Mouse (Mus musculus): ENCODE data around the gene Mesp1. TPM values are rescaled to one million over a fixed set of nuclear protein-coding genes. Genes with fewer than 3 reads are reported as not detected.

Mesp1 gene
- polyA plus RNA-seq, 1 experiment, result 0.02 TPM

GRCm38 (mm10) chr7:79742659-79743536 lies 50.7 kb downstream of the Mesp1 start, which contains the start of the genes Pex11a and Wdr93:
Pex11a (minus strand) TSS chr7:79743131.
Wdr93 (plus strand) TSS chr7:79743163.
- peak within 1 kb of the TSS; percentile 45 for H3K4me3 ChIP-seq (ENCODE audit: insufficient read depth, poor library complexity, severe bottlenecking)
- no peaks in the 10 kb centered on the region for H3K27me3 ChIP-seq (ENCODE audit: control insufficient read depth, insufficient read depth, insufficient read length)
- no peaks in the 10 kb centered on the region for H3K79me3 ChIP-seq (ENCODE audit: low read depth)
- TF ChIP-seq MAX (IDR thresholded peaks at IDR 0.05), result no peak
- no peak for TF ChIP-seq FOSL1 (IDR thresholded peaks at IDR 0.05; ENCODE audit: insufficient read depth, low read length, poor library complexity, severe bottlenecking)
- no peak for TF ChIP-seq MYOD1 (IDR thresholded peaks at IDR 0.05; ENCODE audit: control insufficient read depth, insufficient read length, low read depth)
- TF ChIP-seq CEBPB (IDR thresholded peaks at IDR 0.05; ENCODE audit: low read depth), result no peak
- TF ChIP-seq CTCF (IDR thresholded peaks at IDR 0.05; ENCODE audit: control insufficient read depth, insufficient read depth, insufficient read length), result no peak
- TF ChIP-seq USF1 (IDR thresholded peaks at IDR 0.05; ENCODE audit: low read depth), result no peak
- TF ChIP-seq MYOG (IDR thresholded peaks at IDR 0.05; ENCODE audit: control insufficient read depth, extremely low read depth, insufficient read length), result no peak
- no peaks in the 10 kb centered on the region for H3K79me2 ChIP-seq (ENCODE audit: control insufficient read depth, insufficient read depth)
- H3ac ChIP-seq (ENCODE audit: control insufficient read depth, insufficient read length, low read depth), result peak within 1 kb of the TSS; percentile 81
- no peaks in the 10 kb centered on the region for H3K36me3 ChIP-seq (ENCODE audit: control insufficient read depth, insufficient read depth)

GRCm38 (mm10) chr7:79742277-79742658 lies 51.3 kb downstream of the Mesp1 start:
- Histone ChIP-seq H3K79me2 (ENCODE audit: control insufficient read depth, insufficient read depth) (no peaks in the 10 kb centered on the region), H3ac (ENCODE audit: control insufficient read depth, insufficient read length, low read depth) (no peak overlapping the region), H3K36me3 (ENCODE audit: control insufficient read depth, insufficient read depth) (no peaks in the 10 kb centered on the region), H3K79me3 (ENCODE audit: low read depth) (no peaks in the 10 kb centered on the region), H3K4me3 (ENCODE audit: insufficient read depth, poor library complexity, severe bottlenecking) (peak overlapping the region; percentile 45), H3K27me3 (ENCODE audit: control insufficient read depth, insufficient read depth, insufficient read length) (no peaks in the 10 kb centered on the region)
- TF ChIP-seq MYOG (IDR thresholded peaks at IDR 0.05; ENCODE audit: control insufficient read depth, extremely low read depth, insufficient read length) (no peak), FOSL1 (IDR thresholded peaks at IDR 0.05; ENCODE audit: insufficient read depth, low read length, poor library complexity, severe bottlenecking) (no peak), MYOD1 (IDR thresholded peaks at IDR 0.05; ENCODE audit: control insufficient read depth, insufficient read length, low read depth) (no peak), MAX (IDR thresholded peaks at IDR 0.05) (no peak), CTCF (IDR thresholded peaks at IDR 0.05; ENCODE audit: control insufficient read depth, insufficient read depth, insufficient read length) (no peak), CEBPB (IDR thresholded peaks at IDR 0.05; ENCODE audit: low read depth) (no peak), USF1 (IDR thresholded peaks at IDR 0.05; ENCODE audit: low read depth) (no peak)

Other genes with a start within 250 kb of the Mesp1 start
- not detected for gene Rhcg, start 176.1 kb downstream of the Mesp1 start, polyA plus RNA-seq (2012; fragmentation: generic; extraction: Trizol)
- gene Ticrr, start 133.6 kb downstream of the Mesp1 start, polyA plus RNA-seq (2012; fragmentation: generic; extraction: Trizol), result 5.0 TPM
- gene Kif7, start 78.1 kb downstream of the Mesp1 start, polyA plus RNA-seq (2012; fragmentation: generic; extraction: Trizol), result 5.5 TPM
- gene Plin1, start 60.9 kb downstream of the Mesp1 start, polyA plus RNA-seq (2012; fragmentation: generic; extraction: Trizol), result not detected
- gene Pex11a, start 50.7 kb downstream of the Mesp1 start, polyA plus RNA-seq (2012; fragmentation: generic; extraction: Trizol), result 2.2 TPM
- gene Wdr93, start 50.6 kb downstream of the Mesp1 start, polyA plus RNA-seq (2012; fragmentation: generic; extraction: Trizol), result 0.04 TPM
- 0.07 TPM for gene Mesp2, start 16.9 kb upstream of the Mesp1 start, polyA plus RNA-seq (2012; fragmentation: generic; extraction: Trizol)
- 26.5 TPM for gene Anpep, start 67.3 kb upstream of the Mesp1 start, polyA plus RNA-seq (2012; fragmentation: generic; extraction: Trizol)
- gene Ap3s2, start 126.9 kb upstream of the Mesp1 start, polyA plus RNA-seq (2012; fragmentation: generic; extraction: Trizol), result 14.3 TPM
- 41.2 TPM for gene Arpin, start 141.6 kb upstream of the Mesp1 start, polyA plus RNA-seq (2012; fragmentation: generic; extraction: Trizol)
- 5.3 TPM for gene Zfp710, start 231.0 kb upstream of the Mesp1 start, polyA plus RNA-seq (2012; fragmentation: generic; extraction: Trizol)

Measured in C2C12 (cell line).